Mouse (Mus musculus) midbrain, embryonic 10.5 days (tissue): ENCODE measurements around the gene Ifi202b. TPM values are rescaled to one million over a fixed set of nuclear protein-coding genes. Genes with fewer than 3 reads are reported as not detected.
"Not testable (repeated sequence)": the region's sequence is repeated elsewhere in the genome, so short reads cannot be mapped to it uniquely, and the experiment has no call there.

ENCODE experiments used
- DNase-seq: peaks from one replicate; pipeline ENCODE4 v3.0.0-alpha.2; 2017; ENCODE audit warnings: low spot score
- H3K27ac ChIP-seq: fragments of 300-500 bp; sonication (generic); replicated peaks from 2 replicates; pipeline ENCODE4 v1.5.1; 2016; ENCODE audit warnings: mild to moderate bottlenecking
- H3K27me3 ChIP-seq: fragments of 300-500 bp; sonication (generic); 2 replicates; pipeline ENCODE4 v1.6.1; 2016; ENCODE audit warnings: low read depth, mild to moderate bottlenecking; ENCODE audit not compliant: poor library complexity, severe bottlenecking
- H3K36me3 ChIP-seq: fragments of 300-500 bp; sonication (generic); 2 replicates; pipeline ENCODE4 v1.6.1; 2016; ENCODE audit warnings: mild to moderate bottlenecking, moderate library complexity
- H3K4me1 ChIP-seq: fragments of 300-500 bp; sonication (generic); 2 replicates; pipeline ENCODE4 v1.6.1; 2016
- H3K4me3 ChIP-seq: fragments of 300-500 bp; sonication (generic); 2 replicates; pipeline ENCODE4 v1.5.1; 2016; ENCODE audit warnings: mild to moderate bottlenecking, moderate library complexity
- H3K9me3 ChIP-seq: fragments of 300-500 bp; sonication (generic); replicated peaks from 2 replicates; pipeline ENCODE4 v1.6.1; 2016; ENCODE audit warnings: mild to moderate bottlenecking
- WGBS: fragments of 180-500 bp; shearing (Covaris S2); methylation state at CpG from one replicate; pipeline ENCODE4 v1.1.7; 2016; 5-methylcytosine and 5-hydroxymethylcytosine counted together
- polyA plus RNA-seq: library from polyadenylated mRNA; unstranded; fragments of >200 nt; fragmentation: Nextera tagmentation; extraction: Ambion mirVana; gene quantifications from 2 replicates; pipeline ENCODE4 v1.2.1, GENCODE M21; 2016

The Ifi202b gene
- not detected in 2 replicates for polyA plus RNA-seq

DNA sequence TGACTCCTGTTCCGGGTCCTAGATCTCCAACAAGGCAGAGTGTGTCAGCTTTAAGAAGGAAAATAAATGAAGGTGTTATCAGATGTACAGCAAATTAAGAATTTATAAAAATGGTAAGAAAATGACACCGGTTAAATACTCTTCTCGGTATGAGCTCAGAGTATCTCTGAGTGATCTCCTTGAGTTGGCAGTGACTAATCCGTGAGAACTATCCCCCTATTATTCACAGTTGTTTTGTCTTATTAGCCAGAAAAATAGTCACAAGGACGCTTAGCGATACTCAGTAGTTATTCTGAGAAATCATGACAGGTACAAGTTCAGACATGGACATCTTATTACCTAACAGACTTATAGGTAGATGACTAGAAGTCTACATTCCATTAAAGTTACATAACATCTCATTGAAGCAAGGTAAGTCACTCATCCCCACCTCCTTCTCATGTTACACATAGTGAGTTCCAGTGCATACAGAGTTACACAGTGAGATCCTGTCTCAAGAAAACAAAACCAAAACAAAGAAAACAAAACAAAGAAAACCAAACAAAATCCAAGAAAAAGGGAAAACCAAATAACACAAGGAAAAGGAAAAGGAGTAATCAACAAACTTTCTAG, at the start of gene Ifi202b:
Gene Ifi202b, minus strand, starts transcription at position 51 of the 612 bp plus-strand sequence.
- not testable (repeated sequence) for H3K36me3 ChIP-seq, H3K4me3 ChIP-seq, H3K27me3 ChIP-seq, H3K4me1 ChIP-seq, H3K9me3 ChIP-seq, DNase-seq, H3K27ac ChIP-seq
- WGBS: 90% methylated on average over 6 of the region's 6 CpGs

DNA sequence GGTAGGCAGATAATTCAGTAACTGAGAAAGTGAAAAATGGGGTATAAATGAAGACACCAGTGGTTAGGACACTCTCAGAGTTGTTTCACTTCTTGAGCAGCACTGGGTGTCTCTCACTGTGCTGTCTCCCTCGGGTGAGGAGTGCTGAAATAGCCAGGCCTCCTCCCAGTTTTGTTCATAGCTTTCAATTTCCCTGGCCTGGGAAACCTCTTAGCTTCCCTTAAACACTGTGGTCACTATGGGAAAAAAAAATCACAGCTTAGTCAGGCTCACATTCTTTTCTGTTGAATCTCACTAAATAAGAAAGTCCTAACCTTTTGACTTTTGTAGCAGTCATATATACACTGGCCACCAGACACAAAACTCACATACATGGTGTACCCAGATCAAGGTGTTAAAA, 49.2 kb upstream of the Ifi202b start, which contains the start of gene Ifi205:
Gene Ifi205, minus strand, starts transcription at position 113 of the 400 bp plus-strand sequence.
- no peak for DNase-seq
- WGBS: 52% methylated on average over 1 of the region's 1 CpGs
- no peaks in the 10 kb centered on the region for H3K4me1 ChIP-seq
- no peaks in the 10 kb centered on the region for H3K27me3 ChIP-seq
- no peaks in the 10 kb centered on the region for H3K9me3 ChIP-seq
- H3K36me3 ChIP-seq: no peaks in the 10 kb centered on the region
- H3K4me3 ChIP-seq: no peak within 1 kb of the TSS
- H3K27ac ChIP-seq: no peak within 1 kb of the TSS

DNA sequence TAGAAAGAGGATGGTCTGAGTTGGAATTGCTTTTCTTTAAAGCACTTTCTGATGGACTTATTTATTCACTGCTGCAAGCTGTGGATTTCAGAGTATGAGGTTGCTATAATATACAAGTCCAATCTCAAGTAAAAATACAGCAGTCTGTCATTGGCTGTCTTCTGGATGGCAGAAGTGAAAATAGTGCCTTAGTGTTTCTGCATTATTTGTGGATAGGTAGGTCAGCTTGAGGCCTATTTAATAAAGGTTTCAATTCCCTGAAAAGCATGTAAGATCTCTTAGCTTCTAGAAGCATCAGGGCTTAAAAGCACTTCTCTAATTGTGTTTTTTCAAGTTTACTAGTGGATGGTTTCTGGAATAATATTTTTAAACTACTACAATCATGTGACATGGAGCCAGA, 24.5 kb upstream of the Ifi202b start:
- not testable (repeated sequence) for H3K9me3 ChIP-seq, H3K27ac ChIP-seq, H3K27me3 ChIP-seq, H3K4me3 ChIP-seq, DNase-seq, H3K36me3 ChIP-seq, H3K4me1 ChIP-seq

DNA sequence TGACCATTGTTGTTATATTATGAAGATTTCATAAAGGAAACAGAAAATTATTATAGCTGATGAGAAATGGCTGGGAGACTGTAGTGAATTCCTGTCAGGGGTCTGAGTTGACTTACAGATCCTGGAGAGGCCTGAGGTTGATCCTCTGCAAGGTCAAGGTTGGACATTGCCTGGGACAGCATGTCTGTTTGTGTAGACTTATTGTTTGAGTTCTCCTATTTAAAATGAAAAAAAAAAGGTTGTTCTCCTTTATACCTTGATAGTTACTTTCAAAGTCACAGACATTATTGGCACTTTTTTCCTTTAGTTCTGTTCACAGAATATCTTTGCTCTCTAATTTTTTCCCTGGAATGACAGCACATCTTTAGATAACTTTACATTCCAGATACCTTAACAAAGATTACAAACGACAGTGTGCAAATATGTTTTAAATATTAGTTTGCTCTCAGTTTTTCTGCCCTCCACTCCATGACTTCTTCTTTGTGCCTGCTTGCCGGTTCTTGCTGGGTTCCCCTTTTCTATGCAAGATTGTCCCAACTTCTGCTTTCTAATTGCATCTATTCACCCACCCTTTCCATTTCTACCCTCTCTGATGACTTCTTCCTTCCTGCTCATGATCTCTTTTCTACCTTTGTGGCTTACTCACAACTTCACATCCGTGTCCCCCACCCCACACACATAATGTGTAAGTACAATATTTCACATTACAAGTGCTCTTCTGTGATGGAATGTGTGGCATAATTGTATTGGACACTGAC, 22.0 kb upstream of the Ifi202b start:
- H3K4me3 ChIP-seq, DNase-seq, H3K27me3 ChIP-seq, H3K27ac ChIP-seq, H3K36me3 ChIP-seq, H3K9me3 ChIP-seq, H3K4me1 ChIP-seq: not testable (repeated sequence)
- 80% methylated on average over 2 of the region's 3 CpGs for WGBS

DNA sequence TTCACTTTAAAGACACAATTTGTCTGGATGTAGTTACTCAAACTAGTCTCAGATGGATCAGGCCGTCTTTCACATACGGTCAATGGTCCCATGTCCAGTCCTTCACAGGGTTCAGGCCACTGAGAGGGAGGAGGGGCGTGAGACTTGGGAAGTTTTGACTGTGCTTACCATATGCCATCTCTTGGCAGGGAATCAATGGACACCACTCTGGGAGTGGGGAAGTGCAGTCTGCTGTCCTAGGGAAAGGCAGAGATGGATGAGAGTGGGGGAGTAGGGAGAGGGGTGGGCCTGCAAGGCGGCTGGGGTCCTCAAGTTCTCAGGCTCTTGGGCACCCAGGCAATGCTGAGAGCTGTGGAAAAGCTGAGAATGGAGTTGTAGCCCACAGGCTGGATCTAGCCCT, 12.5 kb upstream of the Ifi202b start:
- Histone ChIP-seq H3K36me3 (no peaks in the 10 kb centered on the region), H3K4me3 (no peak overlapping the region), H3K9me3 (no peaks in the 10 kb centered on the region), H3K4me1 (no peaks in the 10 kb centered on the region), H3K27ac (no peak overlapping the region), H3K27me3 (no peaks in the 10 kb centered on the region)
- DNase-seq: no peak
- WGBS: 94% methylated on average over 4 of the region's 4 CpGs

DNA sequence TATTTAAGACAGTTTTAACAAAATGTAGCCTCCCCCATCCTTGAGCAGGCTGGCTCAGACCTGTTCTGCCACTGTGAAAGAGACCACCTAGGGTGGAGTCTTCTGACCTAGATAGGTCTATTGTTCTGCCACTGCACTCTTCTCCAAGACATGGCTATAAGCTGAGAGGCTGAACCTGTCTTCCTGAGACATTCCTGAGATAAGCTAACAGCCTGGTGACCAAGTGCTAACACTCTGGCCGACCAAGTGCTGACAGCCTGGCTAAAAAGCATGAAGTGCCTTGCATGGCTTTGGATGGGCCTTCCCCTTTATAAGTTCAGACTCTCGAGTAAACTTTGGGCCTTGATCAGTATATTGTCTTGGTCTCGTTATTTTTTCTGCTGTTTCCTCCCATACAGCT, 1.5 kb downstream of the Ifi202b start:
- not testable (repeated sequence) for DNase-seq, H3K4me1 ChIP-seq

DNA sequence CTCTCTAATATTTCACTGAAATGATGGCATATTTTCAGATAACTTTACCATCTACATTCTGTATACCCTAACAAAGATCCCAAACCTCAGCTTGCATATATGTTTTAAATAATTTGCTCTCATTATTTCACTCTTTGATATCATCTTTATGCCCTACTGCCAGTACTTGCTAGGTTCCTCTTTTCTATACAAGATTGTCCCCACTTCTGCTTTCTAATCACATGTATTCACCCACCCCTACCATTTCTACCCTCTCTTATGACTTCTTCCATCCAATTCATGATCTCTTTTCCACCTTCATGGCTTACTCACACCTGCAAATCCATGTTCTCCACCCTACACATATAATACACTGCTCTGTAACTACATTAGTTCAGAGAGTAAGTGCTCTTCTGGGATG, 4.9 kb downstream of the Ifi202b start:
- no peak overlapping the region for H3K27ac ChIP-seq
- H3K4me3 ChIP-seq: no peak overlapping the region
- no peaks in the 10 kb centered on the region for H3K36me3 ChIP-seq
- H3K4me1 ChIP-seq: no peaks in the 10 kb centered on the region
- DNase-seq: no peak
- H3K27me3 ChIP-seq: no peaks in the 10 kb centered on the region
- no peaks in the 10 kb centered on the region for H3K9me3 ChIP-seq

More for the DNA sequence above, 1.5 kb downstream of the Ifi202b start:
- not testable (repeated sequence) for H3K9me3 ChIP-seq, H3K27me3 ChIP-seq, H3K4me3 ChIP-seq, H3K27ac ChIP-seq, H3K36me3 ChIP-seq
- 74% methylated on average over 3 of the region's 3 CpGs for WGBS

DNA sequence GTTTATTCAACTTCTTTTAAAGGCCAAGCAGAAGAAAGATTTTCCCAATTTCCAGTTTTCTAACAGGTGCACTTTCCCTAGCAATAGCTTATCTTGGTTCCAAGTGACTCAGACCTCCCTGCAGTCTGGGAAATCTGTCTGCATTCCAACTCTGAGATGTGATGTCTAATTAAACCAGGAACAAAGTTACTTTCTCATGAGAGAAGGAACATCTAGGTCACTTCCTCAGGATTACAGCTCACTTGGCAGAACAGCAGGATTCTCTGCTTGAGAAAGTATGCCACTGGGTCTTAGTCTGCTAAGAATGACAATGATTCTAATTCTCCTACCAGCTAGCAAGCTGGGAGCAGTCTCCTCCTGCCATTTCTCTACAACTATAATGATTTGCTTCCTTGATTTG, 9.4 kb downstream of the Ifi202b start:
- DNase-seq: no peak
- no peaks in the 10 kb centered on the region for H3K36me3 ChIP-seq
- no peaks in the 10 kb centered on the region for H3K4me1 ChIP-seq
- no peak overlapping the region for H3K4me3 ChIP-seq
- no peaks in the 10 kb centered on the region for H3K9me3 ChIP-seq
- no peak overlapping the region for H3K27ac ChIP-seq
- no peaks in the 10 kb centered on the region for H3K27me3 ChIP-seq

DNA sequence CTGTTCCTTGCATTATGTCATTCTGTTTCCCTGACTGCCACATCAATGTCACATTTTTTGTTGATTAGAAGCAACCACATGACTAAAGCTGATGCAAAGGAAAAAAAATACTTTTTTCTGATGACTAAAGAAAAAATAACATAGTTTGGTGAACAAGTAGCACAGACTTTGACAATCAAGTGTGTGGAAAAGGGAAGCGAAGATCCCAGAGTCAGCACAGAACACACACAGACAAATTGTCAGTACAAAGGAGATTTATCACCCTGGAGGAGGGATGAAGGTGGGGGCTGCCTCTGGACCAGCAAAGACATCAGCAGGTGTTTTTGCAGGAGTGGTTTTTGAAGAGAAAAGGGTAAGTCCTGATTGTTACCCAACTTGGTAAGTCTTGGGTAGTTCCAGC, 21.1 kb downstream of the Ifi202b start:
- not testable (repeated sequence) for H3K27ac ChIP-seq, H3K27me3 ChIP-seq

DNA sequence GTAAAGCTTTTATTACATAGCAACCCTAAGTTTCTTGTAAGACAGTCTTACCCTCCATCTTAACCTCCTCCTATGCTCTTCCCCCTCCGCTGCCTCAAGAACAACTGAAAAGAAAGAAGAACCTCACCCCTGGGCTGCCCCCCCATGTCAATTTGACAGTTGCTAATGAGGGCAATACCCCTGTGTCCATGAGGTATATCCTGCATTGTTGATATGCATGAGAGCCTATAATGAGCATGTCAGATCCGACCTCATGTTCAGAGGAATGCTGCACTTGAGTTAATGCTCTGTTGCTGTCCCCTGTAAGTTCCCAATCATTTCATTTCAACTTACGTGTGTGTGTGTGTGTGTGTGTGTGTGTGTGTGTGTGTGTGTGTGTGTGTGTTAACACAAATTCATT, 22.5 kb downstream of the Ifi202b start:
- not testable (repeated sequence) for H3K4me1 ChIP-seq, H3K27ac ChIP-seq, H3K36me3 ChIP-seq, H3K4me3 ChIP-seq, H3K27me3 ChIP-seq, DNase-seq, H3K9me3 ChIP-seq
- WGBS: 75% methylated on average over 3 of the region's 3 CpGs

More for the DNA sequence above, 21.1 kb downstream of the Ifi202b start:
- not testable (repeated sequence) for H3K4me3 ChIP-seq, H3K9me3 ChIP-seq, H3K36me3 ChIP-seq, DNase-seq, H3K4me1 ChIP-seq
- 83% methylated on average over 1 of the region's 1 CpGs for WGBS

DNA sequence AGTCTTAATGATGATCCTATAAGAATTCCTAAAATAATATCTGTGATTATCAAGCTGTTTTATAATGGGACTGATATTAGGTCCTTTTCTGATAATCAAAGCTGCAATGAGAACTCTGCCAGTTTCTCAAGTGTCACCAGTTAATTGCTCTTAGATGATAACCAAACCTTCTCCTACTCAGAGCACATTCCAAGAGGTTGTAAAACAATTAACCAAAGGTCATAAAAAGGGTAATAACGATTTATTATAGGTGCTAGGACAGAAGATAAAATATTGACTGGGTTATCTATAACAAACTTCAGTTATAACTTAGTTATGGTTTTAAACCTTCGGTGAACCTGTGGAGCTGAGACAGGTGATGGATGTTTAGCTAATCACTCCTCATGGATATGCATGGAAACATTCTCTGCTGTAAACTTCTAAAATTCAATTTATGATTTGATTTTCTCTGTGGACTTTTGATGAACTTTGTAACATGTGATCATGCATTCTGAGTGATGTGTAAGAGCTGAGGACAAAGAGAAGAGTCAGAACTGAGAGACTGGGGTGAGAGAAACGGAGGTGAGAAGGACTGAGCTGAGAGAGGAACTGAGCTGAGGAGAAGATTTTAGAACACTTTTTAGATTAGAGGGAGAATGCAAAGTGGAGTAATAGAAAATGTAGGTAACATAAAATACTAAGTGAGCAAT, 26.6 kb downstream of the Ifi202b start:
- not testable (repeated sequence) for H3K9me3 ChIP-seq, DNase-seq

DNA sequence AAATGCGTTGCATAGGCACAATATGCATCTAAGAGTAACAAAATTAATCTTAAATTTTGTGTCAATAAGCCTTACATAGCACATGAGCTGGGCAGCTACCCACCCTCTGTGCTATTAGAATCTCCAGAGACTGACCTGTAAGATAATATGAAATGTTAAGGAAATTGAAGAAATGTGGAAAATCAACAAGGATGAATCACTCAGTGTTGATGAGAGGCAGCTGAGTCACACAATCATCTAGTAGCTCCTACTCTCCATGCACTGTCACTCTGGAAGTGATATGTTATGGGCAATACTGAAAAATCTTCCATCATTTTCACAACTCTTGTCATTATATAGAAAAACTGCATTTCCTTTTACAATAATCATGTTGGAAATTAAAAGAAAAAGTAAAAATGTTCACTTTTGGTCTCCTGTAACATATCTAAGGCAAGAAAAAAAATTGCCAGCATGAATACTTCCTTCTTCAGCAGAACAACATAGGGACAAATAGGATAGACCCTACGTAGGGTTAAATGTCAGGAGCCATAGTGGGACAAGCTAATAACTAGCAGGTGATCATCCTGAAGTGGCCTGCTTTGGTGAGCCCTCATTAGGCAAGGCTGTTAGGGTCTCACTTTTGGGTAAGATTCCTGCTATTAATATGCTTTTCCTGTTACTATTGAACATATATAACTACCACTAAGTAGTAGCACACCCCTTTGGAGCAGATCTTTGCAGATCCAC, 27.3 kb downstream of the Ifi202b start:
- Histone ChIP-seq H3K9me3 (no peaks in the 10 kb centered on the region), H3K4me3 (no peak overlapping the region), H3K27me3 (no peaks in the 10 kb centered on the region), H3K27ac (no peak overlapping the region), H3K36me3 (no peaks in the 10 kb centered on the region), H3K4me1 (no peaks in the 10 kb centered on the region)
- 85% methylated on average over 2 of the region's 2 CpGs for WGBS
- DNase-seq: no peak

More for the DNA sequence above, 26.6 kb downstream of the Ifi202b start:
- not testable (repeated sequence) for H3K27me3 ChIP-seq, H3K36me3 ChIP-seq, H3K4me3 ChIP-seq, H3K27ac ChIP-seq, H3K4me1 ChIP-seq
- 82% methylated on average over 3 of the region's 3 CpGs for WGBS

DNA sequence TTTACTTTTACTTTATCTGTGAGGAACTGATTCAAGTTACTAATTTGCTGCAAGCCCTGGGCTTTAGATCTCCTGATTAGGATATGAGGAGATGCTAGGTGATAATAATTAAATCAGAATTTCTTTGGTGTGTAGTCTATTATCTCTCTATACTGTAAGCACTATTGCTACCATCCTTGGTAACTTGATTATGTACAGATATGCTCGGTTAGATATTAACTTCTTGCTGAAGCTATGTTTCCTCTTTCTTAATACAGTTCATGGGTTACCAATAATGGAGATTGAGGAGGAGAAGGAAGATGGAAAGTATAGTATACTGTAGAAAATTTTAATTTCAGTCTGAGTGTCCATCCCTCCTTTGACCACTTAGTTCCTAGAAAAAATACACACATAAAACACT, 29.0 kb downstream of the Ifi202b start:
- 84% methylated on average over 1 of the region's 1 CpGs for WGBS
- Histone ChIP-seq H3K4me3 (no peak overlapping the region), H3K9me3 (no peaks in the 10 kb centered on the region), H3K27ac (no peak overlapping the region), H3K27me3 (no peaks in the 10 kb centered on the region), H3K36me3 (no peaks in the 10 kb centered on the region), H3K4me1 (no peaks in the 10 kb centered on the region)
- no peak for DNase-seq
